Mouse (Mus musculus) spleen, adult 2 months (tissue): ENCODE measurements around the gene Ust.

Source experiments
- CTCF ChIP-seq: fragments of 200-500 bp; IDR thresholded peaks from 2 replicates; pipeline ENCODE4 v1.5.1; 2011; ENCODE audit warnings: mild to moderate bottlenecking, inconsistent platforms; ENCODE audit not compliant: insufficient read depth, insufficient read length, insufficient replicate concordance; ENCODE audit errors: extremely low read depth
- POLR2A ChIP-seq: fragments of 200-500 bp; IDR thresholded peaks from 2 replicates; pipeline ENCODE4 v1.6.1; 2011; ENCODE audit warnings: low read depth, low read length, inconsistent platforms

- TF ChIP-seq CTCF, result no peak
- no peak for TF ChIP-seq POLR2A
Measured at GRCm38 (mm10) chr10:8513690-8514089, 4.9 kb downstream of the Ust start.
